Mouse (Mus musculus): ENCODE data around the gene Gm4763.

GRCm38 (mm10) chr7:24751610-24752009, 24.9 kb upstream of the Gm4763 start:
- TF ChIP-seq CTCF (IDR thresholded peaks at IDR 0.05; ENCODE audit: borderline replicate concordance, insufficient read depth, low read length) (no peak), POLR2A (IDR thresholded peaks at IDR 0.05; ENCODE audit: low read depth, low read length) (no peak)
